Mouse (Mus musculus) lung, postnatal 25 days (tissue): ENCODE measurements around the gene Olfr639.
"Not testable (repeated sequence)": the region's sequence is repeated elsewhere in the genome, so short reads cannot be mapped to it uniquely, and the experiment has no call there.

Source experiments
- DNase-seq: peaks from one replicate; pipeline ENCODE4 v3.0.0; 2022; ENCODE audit warnings: low spot score

Olfr639 gene

GRCm38 (mm10) chr7:104017203-104017602 lies at the start of gene Olfr639:
Gene Olfr639 (minus strand): TSS chr7:104017303.
- no peak for DNase-seq

GRCm38 (mm10) chr7:104061345-104061744 lies 44.2 kb upstream of the Olfr639 start, which contains the start of gene 4930516K23Rik:
Gene 4930516K23Rik (minus strand): TSS chr7:104061445.
- DNase-seq: no peak

GRCm38 (mm10) chr7:104059215-104059614 lies 42.1 kb upstream of the Olfr639 start:
- no peak for DNase-seq

GRCm38 (mm10) chr7:104052566-104052965 lies 35.5 kb upstream of the Olfr639 start, which contains the start of gene Olfr642:
Gene Olfr642 (minus strand): TSS chr7:104052666.
- no peak for DNase-seq

GRCm38 (mm10) chr7:104050745-104051144 lies 33.6 kb upstream of the Olfr639 start:
- no peak for DNase-seq

- DNase-seq: no peak
Observed at GRCm38 (mm10) chr7:104035145-104035544, 18.0 kb upstream of the Olfr639 start, which contains the start of gene Olfr641. Gene Olfr641 (plus strand): TSS chr7:104035445.

GRCm38 (mm10) chr7:104026978-104027377 lies 9.9 kb upstream of the Olfr639 start:
- DNase-seq: no peak

- DNase-seq: no peak
Observed at GRCm38 (mm10) chr7:104025473-104025872, 8.4 kb upstream of the Olfr639 start, which contains the start of gene Olfr640. Gene Olfr640 (minus strand): TSS chr7:104025573.

- DNase-seq: no peak
Observed at GRCm38 (mm10) chr7:104021651-104022050, 4.5 kb upstream of the Olfr639 start.

- no peak for DNase-seq
Observed at GRCm38 (mm10) chr7:104018953-104019352, 1.9 kb upstream of the Olfr639 start.

- no peak for DNase-seq
Observed at GRCm38 (mm10) chr7:103999124-103999523, 18.0 kb downstream of the Olfr639 start.

- no peak for DNase-seq
Observed at GRCm38 (mm10) chr7:103998446-103998845, 18.7 kb downstream of the Olfr639 start, which contains the start of gene Olfr638. Gene Olfr638 (plus strand): TSS chr7:103998746.

GRCm38 (mm10) chr7:103971782-103972181 lies 45.3 kb downstream of the Olfr639 start:
- no peak for DNase-seq

GRCm38 (mm10) chr7:103970852-103971251 lies 46.3 kb downstream of the Olfr639 start, which contains the start of gene Olfr635:
Gene Olfr635 (plus strand): TSS chr7:103971152.
- DNase-seq: no peak

- not testable (repeated sequence) for DNase-seq
Observed at GRCm38 (mm10) chr7:103966873-103967272, 50.2 kb downstream of the Olfr639 start.
